8 mouse cellular contexts compared by ENCODE assay signal in the genomic region with DNA sequence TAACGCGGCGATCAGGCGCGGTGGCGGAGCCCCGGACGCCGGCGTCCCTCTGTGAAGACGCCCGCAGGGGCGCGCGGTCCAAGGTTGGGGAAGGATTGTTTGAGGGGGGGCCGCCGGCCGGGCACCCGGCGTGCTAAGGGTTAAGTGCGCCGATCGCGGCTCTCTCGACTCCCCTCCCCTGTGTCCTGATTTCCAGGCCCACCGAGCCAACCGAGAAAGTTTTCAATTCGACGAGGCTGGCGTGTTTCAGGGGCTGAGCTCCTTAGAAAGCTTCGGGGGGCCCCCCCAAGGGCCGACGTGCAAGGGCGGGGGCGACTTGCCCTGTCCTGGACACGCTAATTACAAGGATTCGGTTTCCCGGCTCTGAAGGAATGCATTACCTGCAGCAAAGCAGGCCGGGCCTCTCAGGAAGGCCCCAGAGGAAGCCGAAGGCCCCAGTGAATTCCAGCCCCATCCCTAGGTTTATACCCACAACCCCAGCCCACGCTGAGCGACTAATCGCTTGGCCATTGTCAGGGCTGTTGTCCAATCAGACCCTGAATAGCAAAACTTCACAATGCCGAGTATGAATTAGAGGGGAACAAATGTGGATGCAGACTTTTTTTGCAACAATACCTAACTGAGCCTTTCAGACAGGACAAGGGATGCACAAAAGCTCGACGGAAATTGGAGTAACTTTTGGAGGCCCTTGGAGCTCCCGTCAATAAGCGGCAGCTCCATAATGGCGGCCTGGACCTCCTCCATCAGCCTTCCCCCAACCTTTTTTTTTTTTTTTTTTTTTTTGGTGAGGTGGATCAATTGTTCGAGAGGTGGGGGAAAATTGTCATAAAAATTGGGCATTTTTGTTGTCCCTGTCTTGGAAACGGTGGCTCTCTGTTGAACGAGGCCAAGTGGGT.
DNase-seq lines count a peak whose midpoint lies in the region; ATAC-seq lines count a peak whose summit lies in the region.

No protein-coding gene starts in this region.

- H3K27ac ChIP-seq in hindbrain, embryonic 12.5 days = no peak overlapping the region
- no peak overlapping the region for H3K27ac ChIP-seq in hindbrain, embryonic 13.5 days
- H3K27ac ChIP-seq in hindbrain, embryonic 15.5 days (replicated peaks) = no peak overlapping the region
- no peak overlapping the region for H3K27ac ChIP-seq in neural tube, embryonic 11.5 days (ENCODE audit: low read depth, low read length)

- peaks cover 96% of the 10 kb centered on the region for H3K27me3 ChIP-seq in hindbrain, embryonic 12.5 days
- peaks cover 99% of the 10 kb centered on the region for H3K27me3 ChIP-seq in hindbrain, embryonic 13.5 days
- peaks cover 93% of the 10 kb centered on the region for H3K27me3 ChIP-seq in hindbrain, embryonic 15.5 days
- H3K27me3 ChIP-seq in neural tube, embryonic 11.5 days (ENCODE audit: control insufficient read depth, insufficient read depth, low read length) = peaks cover 94% of the 10 kb centered on the region

- no peaks in the 10 kb centered on the region for H3K9me3 ChIP-seq in hindbrain, embryonic 12.5 days (replicated peaks)
- H3K9me3 ChIP-seq in hindbrain, embryonic 13.5 days = no peaks in the 10 kb centered on the region
- no peaks in the 10 kb centered on the region for H3K9me3 ChIP-seq in hindbrain, embryonic 15.5 days
- no peaks in the 10 kb centered on the region for H3K9me3 ChIP-seq in neural tube, embryonic 11.5 days (ENCODE audit: control insufficient read depth, low read length)

- H3K36me3 ChIP-seq in hindbrain, embryonic 12.5 days = no peaks in the 10 kb centered on the region
- no peaks in the 10 kb centered on the region for H3K36me3 ChIP-seq in hindbrain, embryonic 13.5 days
- no peaks in the 10 kb centered on the region for H3K36me3 ChIP-seq in hindbrain, embryonic 15.5 days
- no peaks in the 10 kb centered on the region for H3K36me3 ChIP-seq in neural tube, embryonic 11.5 days (ENCODE audit: control insufficient read depth, insufficient read depth, low read length)

- H3K9ac ChIP-seq in hindbrain, embryonic 12.5 days = no peak overlapping the region
- H3K9ac ChIP-seq in hindbrain, embryonic 13.5 days = no peak overlapping the region
- no peak overlapping the region for H3K9ac ChIP-seq in hindbrain, embryonic 15.5 days
- H3K9ac ChIP-seq in neural tube, embryonic 11.5 days (ENCODE audit: low read length) = no peak overlapping the region

- H3K4me3 ChIP-seq in hindbrain, embryonic 12.5 days = peak overlapping the region; percentile 4; the same call in 1 of the 2 replicates
- H3K4me3 ChIP-seq in hindbrain, embryonic 13.5 days = no peak overlapping the region
- H3K4me3 ChIP-seq in hindbrain, embryonic 15.5 days = no peak overlapping the region
- 0 out of 2 replicates have a peak overlapping the region, but pooled peaks have one; percentile 8 for H3K4me3 ChIP-seq in neural tube, embryonic 11.5 days (ENCODE audit: low read depth, low read length)

- DNase-seq in embryo, embryonic 10 days (ENCODE audit: low spot score) = peak; percentile 79
- DNase-seq in neural tube, embryonic 11.5 days (ENCODE audit: low spot score) = peak; percentile 68
- DNase-seq in natural killer cell, adult 2 months (ENCODE audit: low spot score in 2 of 2) = no peak
- DNase-seq in right cerebral cortex, postnatal 14 days = no peak

- WGBS in hindbrain, embryonic 12.5 days = under 1% methylated on average over 52 of the region's 52 CpGs
- under 1% methylated on average over 52 of the region's 52 CpGs for whole genome bisulfite sequencing in hindbrain, embryonic 13.5 days
- 1% methylated on average over 52 of the region's 52 CpGs for WGBS in hindbrain, embryonic 15.5 days
- under 1% methylated on average over 52 of the region's 52 CpGs for WGBS in neural tube, embryonic 11.5 days

- H3K4me2 ChIP-seq in hindbrain, embryonic 12.5 days (replicated peaks) = peak overlapping the region; percentile 26; the same call in 1 of the 2 replicates
- H3K4me2 ChIP-seq in hindbrain, embryonic 13.5 days = no peak overlapping the region
- peak overlapping the region; percentile 7; the same call in 1 of the 2 replicates for H3K4me2 ChIP-seq in hindbrain, embryonic 15.5 days
- peak overlapping the region; percentile 27 for H3K4me2 ChIP-seq in neural tube, embryonic 11.5 days (ENCODE audit: low read depth)

- ATAC-seq in hindbrain, embryonic 12.5 days (ENCODE audit: low FRiP score) = no peak; the same call in 1 of the 2 replicates
- no peak for ATAC-seq in hindbrain, embryonic 13.5 days (ENCODE audit: low FRiP score)
- no peak for ATAC-seq in hindbrain, embryonic 15.5 days (ENCODE audit: low FRiP score, low read depth)
- peak; percentile 58 for ATAC-seq in neural tube, embryonic 11.5 days (ENCODE audit: insufficient read depth, low FRiP score, low TSS enrichment)
- no peak for ATAC-seq in erythroid progenitor cell, adult 5-6 weeks (replicated peaks; ENCODE audit: low FRiP score, poor library complexity, severe bottlenecking)

- peaks cover 4% of the 10 kb centered on the region for H3K4me1 ChIP-seq in hindbrain, embryonic 12.5 days
- H3K4me1 ChIP-seq in hindbrain, embryonic 13.5 days (replicated peaks) = peaks cover 15% of the 10 kb centered on the region; the same call in 1 of the 2 replicates
- H3K4me1 ChIP-seq in hindbrain, embryonic 15.5 days (replicated peaks) = no peaks in the 10 kb centered on the region
- H3K4me1 ChIP-seq in neural tube, embryonic 11.5 days (ENCODE audit: control insufficient read depth, insufficient read depth, low read length) = peaks cover 6% of the 10 kb centered on the region

Comparison
In these comparisons a context has a peak if more than half of its experiments do, and no peak if none do; other contexts are left out.
1. H3K4me3 ChIP-seq: peak in hindbrain, embryonic 12.5 days (single experiment) and neural tube, embryonic 11.5 days (single experiment); none in hindbrain, embryonic 13.5 days (single experiment) and hindbrain, embryonic 15.5 days (single experiment).
2. DNase-seq: peak in embryo, embryonic 10 days (single experiment) and neural tube, embryonic 11.5 days (single experiment); none in natural killer cell, adult 2 months (0 of 2) and right cerebral cortex, postnatal 14 days (single experiment).